In the genomic region with DNA sequence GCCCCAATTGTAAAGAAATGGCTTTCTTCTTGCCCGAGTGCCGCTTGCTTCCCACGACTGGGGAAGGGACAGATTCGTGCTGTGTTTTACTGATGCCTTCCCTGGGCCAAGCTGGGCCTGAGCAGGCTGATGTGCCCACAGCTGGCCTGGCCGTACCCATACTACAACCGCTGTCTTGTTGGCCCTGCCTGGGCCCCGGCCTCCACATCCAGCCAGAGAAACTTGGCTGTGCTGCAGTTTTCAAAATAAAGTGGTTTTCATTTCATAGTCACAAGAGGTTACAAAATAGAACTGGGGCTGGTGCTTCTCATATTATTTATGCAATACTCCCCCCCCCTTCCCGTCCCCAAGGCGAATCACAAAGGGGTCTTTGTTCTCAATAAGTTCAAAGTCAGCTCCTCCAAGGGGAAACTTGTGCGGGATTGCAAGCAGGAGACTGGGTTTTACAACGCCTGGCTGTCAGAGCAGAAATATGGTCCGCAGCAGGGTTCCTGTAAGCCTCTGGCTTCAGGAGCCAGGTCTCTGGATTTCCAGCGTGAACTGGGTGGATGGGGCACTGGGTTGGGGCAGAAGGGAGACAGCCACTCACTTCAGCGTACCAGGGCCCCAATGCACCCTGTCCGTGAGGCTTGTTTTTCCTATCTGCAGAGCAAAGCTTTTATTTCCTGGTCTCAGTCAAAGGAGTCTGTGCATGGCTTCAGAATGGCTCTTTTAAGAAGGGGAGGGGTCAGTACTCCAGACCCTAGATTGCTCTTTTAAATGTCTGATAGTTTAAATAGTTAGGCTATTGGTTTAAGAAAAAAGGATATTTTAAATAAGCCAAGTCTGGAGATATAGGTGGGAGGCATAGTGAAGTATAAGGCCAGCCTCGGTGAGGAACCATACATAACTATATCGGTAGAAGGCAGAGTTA, we compare ENCODE assay signal across 8 mouse cellular contexts.
DNase-seq lines count a peak whose midpoint lies in the region; ATAC-seq and TF ChIP-seq lines count a peak whose summit lies in the region.

No protein-coding gene starts in this region.

- no peaks in the 10 kb centered on the region for H3K36me3 ChIP-seq in G1E (replicated peaks)
- H3K36me3 ChIP-seq in hindbrain, embryonic 10.5 days, result no peaks in the 10 kb centered on the region
- no peaks in the 10 kb centered on the region for H3K36me3 ChIP-seq in limb, embryonic 15.5 days
- H3K36me3 ChIP-seq in neural tube, embryonic 15.5 days, result no peaks in the 10 kb centered on the region

- peak overlapping the region; percentile 27; the same call in 1 of the 2 replicates for H3K27ac ChIP-seq in embryonic fibroblast, embryonic 13.5 days (ENCODE audit: insufficient read depth, low read length)
- H3K27ac ChIP-seq in hindbrain, embryonic 10.5 days, result peak overlapping the region; percentile 88
- peak overlapping the region; percentile 94 for H3K27ac ChIP-seq in limb, embryonic 15.5 days
- peak overlapping the region; percentile 79 for H3K27ac ChIP-seq in neural tube, embryonic 15.5 days (replicated peaks)

- no peak overlapping the region for H3K4me2 ChIP-seq in limb, embryonic 15.5 days
- H3K4me2 ChIP-seq in neural tube, embryonic 15.5 days, result no peak overlapping the region

- H3K9ac ChIP-seq in limb, embryonic 15.5 days, result 0 out of 2 replicates have a peak overlapping the region, but pooled peaks have one; percentile 20
- no peak overlapping the region for H3K9ac ChIP-seq in neural tube, embryonic 15.5 days (replicated peaks)

- no peaks in the 10 kb centered on the region for H3K9me3 ChIP-seq in G1E (replicated peaks)
- no peaks in the 10 kb centered on the region for H3K9me3 ChIP-seq in hindbrain, embryonic 10.5 days
- no peaks in the 10 kb centered on the region for H3K9me3 ChIP-seq in limb, embryonic 15.5 days
- H3K9me3 ChIP-seq in neural tube, embryonic 15.5 days (replicated peaks), result no peaks in the 10 kb centered on the region

- 36% methylated on average over 17 of the region's 17 CpGs for WGBS in hindbrain, embryonic 10.5 days
- WGBS in limb, embryonic 15.5 days, result 29% methylated on average over 17 of the region's 17 CpGs
- WGBS in neural tube, embryonic 15.5 days, result 14% methylated on average over 17 of the region's 17 CpGs

- peaks cover 71% of the 10 kb centered on the region for H3K4me1 ChIP-seq in G1E (ENCODE audit: insufficient read depth, low read depth, low read length)
- peaks cover 2% of the 10 kb centered on the region; the same call in 1 of the 2 replicates for H3K4me1 ChIP-seq in embryonic fibroblast, embryonic 13.5 days (ENCODE audit: control insufficient read depth, insufficient read depth, low read length)
- H3K4me1 ChIP-seq in hindbrain, embryonic 10.5 days (replicated peaks), result peaks cover 53% of the 10 kb centered on the region
- H3K4me1 ChIP-seq in limb, embryonic 15.5 days, result peaks cover 46% of the 10 kb centered on the region
- peaks cover 26% of the 10 kb centered on the region for H3K4me1 ChIP-seq in neural tube, embryonic 15.5 days

- TF ChIP-seq POLR2A in embryonic fibroblast, embryonic 13.5 days (IDR thresholded peaks at IDR 0.05; ENCODE audit: low read depth, low read length), result no peak

- peak; percentile 92 for DNase-seq in heart, adult 11 months
- no peak for DNase-seq in heart, postnatal 36 days
- no peak for DNase-seq in G1E (ENCODE audit: low spot score)
- DNase-seq in hindbrain, embryonic 10.5 days (ENCODE audit: low spot score), result peak; percentile 54
- no peak for DNase-seq in natural killer cell, adult 2 months (ENCODE audit: low spot score in 2 of 2)

- TF ChIP-seq CTCF in G1E (IDR thresholded peaks at IDR 0.05; ENCODE audit: low read depth, low read length), result no peak
- TF ChIP-seq CTCF in embryonic fibroblast, embryonic 13.5 days (IDR thresholded peaks at IDR 0.05; ENCODE audit: borderline replicate concordance, insufficient read depth, low read length), result no peak

- peaks cover 12% of the 10 kb centered on the region for H3K27me3 ChIP-seq in G1E (ENCODE audit: insufficient read depth, low read length)
- 0 out of 2 replicates have a peak, but pooled peaks cover 5% of the 10 kb centered on the region for H3K27me3 ChIP-seq in hindbrain, embryonic 10.5 days (ENCODE audit: insufficient read depth, poor library complexity, severe bottlenecking)
- H3K27me3 ChIP-seq in limb, embryonic 15.5 days, result no peaks in the 10 kb centered on the region
- H3K27me3 ChIP-seq in neural tube, embryonic 15.5 days (replicated peaks), result no peaks in the 10 kb centered on the region

- ATAC-seq in G1E (ENCODE audit: extremely low read depth, insufficient number of reproducible peaks, low FRiP score, poor library complexity, severe bottlenecking), result no peak
- peak; percentile 59 for ATAC-seq in limb, embryonic 15.5 days (ENCODE audit: insufficient number of reproducible peaks, low FRiP score, low TSS enrichment, low read depth)
- peak; percentile 77 for ATAC-seq in neural tube, embryonic 15.5 days (ENCODE audit: low FRiP score)

- H3K4me3 ChIP-seq in G1E (ENCODE audit: low read depth, low read length), result peak overlapping the region; percentile 25; the same call in 1 of the 2 replicates
- no peak overlapping the region for H3K4me3 ChIP-seq in embryonic fibroblast, embryonic 13.5 days (ENCODE audit: insufficient read depth, low read length)
- peak overlapping the region; percentile 11; the same call in 1 of the 2 replicates for H3K4me3 ChIP-seq in hindbrain, embryonic 10.5 days
- H3K4me3 ChIP-seq in limb, embryonic 15.5 days, result no peak overlapping the region
- H3K4me3 ChIP-seq in neural tube, embryonic 15.5 days (replicated peaks), result no peak overlapping the region

- intact Hi-C loops in heart, postnatal 36 days (cut with DNase I), result no loop called here

Comparison
In these comparisons a context has a peak if more than half of its experiments do, and no peak if none do; other contexts are left out.
1. DNase-seq: peak in heart, adult 11 months (single experiment) and hindbrain, embryonic 10.5 days (single experiment); none in heart, postnatal 36 days (0 of 2), G1E (single experiment) and natural killer cell, adult 2 months (0 of 2).
2. H3K4me3 ChIP-seq: peak in G1E (single experiment) and hindbrain, embryonic 10.5 days (single experiment); none in embryonic fibroblast, embryonic 13.5 days (single experiment), limb, embryonic 15.5 days (single experiment) and neural tube, embryonic 15.5 days (single experiment).
3. H3K27ac ChIP-seq: peak in every context shown above with its lines; median percentile 94 in limb, embryonic 15.5 days; 88 in hindbrain, embryonic 10.5 days; 79 in neural tube, embryonic 15.5 days; 27 in embryonic fibroblast, embryonic 13.5 days.